Mouse (Mus musculus) bone marrow macrophage, adult 2 months (primary cell): ENCODE data around the gene Gm35315. TPM values are rescaled to one million over a fixed set of nuclear protein-coding genes. Genes with fewer than 3 reads are reported as not detected.
"Not testable (repeated sequence)": the region's sequence is repeated elsewhere in the genome, so short reads cannot be mapped to it uniquely, and the experiment has no call there.

Experiments used
- H3K27ac ChIP-seq: 2 replicates; pipeline ENCODE4 v1.5.1; 2012; ENCODE audit warnings: low read depth, low read length; ENCODE audit not compliant: insufficient read depth
- H3K4me1 ChIP-seq: 2 replicates; pipeline ENCODE4 v1.6.1; 2012; ENCODE audit warnings: low read length; ENCODE audit not compliant: control insufficient read depth, insufficient read depth
- H3K4me3 ChIP-seq: 2 replicates; pipeline ENCODE4 v1.5.1; 2012; ENCODE audit warnings: mild to moderate bottlenecking, low read length, moderate library complexity; ENCODE audit not compliant: insufficient read depth
- CTCF ChIP-seq: IDR thresholded peaks from 2 replicates; pipeline ENCODE4 v1.5.1; 2012; ENCODE audit warnings: low read depth, mild to moderate bottlenecking, low read length, moderate library complexity
- POLR2A ChIP-seq: IDR thresholded peaks from 2 replicates; pipeline ENCODE4 v1.6.1; 2012; ENCODE audit warnings: mild to moderate bottlenecking, low read depth, low read length, borderline replicate concordance
- polyA plus RNA-seq: library from polyadenylated mRNA; stranded (reverse); fragments of >200 nt; gene quantifications from 2 replicates; pipeline ENCODE4 v1.2.4, GENCODE M21; 2012; ENCODE audit not compliant: missing spikeins, insufficient read depth, insufficient read length

Gm35315 gene
- polyA plus RNA-seq, 1 experiment, result 0.79 TPM

DNA sequence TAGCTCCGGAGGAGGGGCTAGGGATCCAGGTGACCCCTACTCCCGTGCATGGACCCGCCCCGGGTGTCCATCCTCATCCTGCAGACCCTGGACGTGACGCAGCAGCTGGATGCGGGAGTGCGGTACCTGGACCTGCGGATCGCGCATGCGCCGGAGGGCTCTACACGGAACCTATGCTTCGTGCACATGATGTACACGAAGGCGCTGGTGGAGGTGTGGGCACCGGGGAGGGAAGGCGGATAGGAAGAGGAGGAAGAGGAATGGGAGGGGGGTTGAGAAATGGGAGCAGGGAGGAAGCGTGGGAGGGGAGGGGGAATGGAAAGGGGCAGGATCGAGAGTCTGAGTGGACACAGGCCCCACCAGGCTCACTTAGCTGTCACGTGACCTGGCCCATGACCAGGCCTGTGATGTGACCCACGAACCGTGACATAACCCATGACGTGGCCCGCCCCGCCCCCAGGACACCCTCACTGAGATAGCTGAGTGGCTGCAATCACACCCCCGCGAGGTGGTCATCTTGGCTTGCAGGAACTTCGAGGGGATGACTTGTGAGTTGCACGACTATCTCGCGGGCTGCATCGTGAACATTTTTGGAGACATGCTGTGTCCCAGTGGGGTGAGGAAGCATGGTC lies 7.6 kb upstream of the Gm35315 start:
- TF ChIP-seq CTCF (no peak), POLR2A (no peak)
- Histone ChIP-seq H3K4me1 (peaks cover 3% of the 10 kb centered on the region; the same call in 1 of the 2 replicates), H3K4me3 (0 out of 2 replicates have a peak overlapping the region, but pooled peaks have one; percentile 22), H3K27ac (no peak overlapping the region)

DNA sequence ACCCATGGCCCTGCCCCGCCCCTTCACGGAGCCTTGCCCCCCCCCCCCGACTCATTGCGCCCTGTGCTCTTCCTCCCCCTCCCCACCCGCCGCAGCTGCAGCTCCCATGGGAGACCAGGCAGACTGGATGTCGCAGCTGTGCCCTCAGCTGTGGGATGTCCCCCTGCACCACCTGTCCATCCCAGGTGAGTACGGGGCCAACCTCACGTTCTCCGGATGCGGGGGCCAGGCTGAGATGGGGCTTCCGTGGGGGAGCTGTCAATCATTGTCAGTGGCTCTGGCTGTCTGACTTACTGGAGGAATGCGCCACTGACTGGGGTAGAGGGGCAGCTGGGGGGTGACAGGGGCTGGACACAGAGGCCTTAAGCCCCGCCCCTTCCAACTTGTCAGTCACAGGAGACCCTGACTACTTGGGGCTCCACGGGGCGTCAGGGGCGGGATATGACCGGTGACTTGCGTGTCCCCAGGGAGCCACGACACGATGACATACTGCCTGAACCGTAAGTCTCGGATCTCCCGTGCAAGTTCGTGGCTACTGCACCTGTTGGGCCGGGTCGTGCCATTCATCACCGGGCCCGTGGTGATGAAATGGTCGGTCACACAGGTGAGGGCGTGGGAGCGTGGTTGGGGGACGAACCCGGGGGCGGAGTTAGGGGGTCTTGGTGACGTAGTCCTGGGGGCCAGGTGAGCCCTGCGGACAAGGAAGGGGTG lies 6.9 kb upstream of the Gm35315 start:
- TF ChIP-seq CTCF (no peak), POLR2A (no peak)
- Histone ChIP-seq H3K4me3 (peak overlapping the region; percentile 24), H3K4me1 (peaks cover 3% of the 10 kb centered on the region; the same call in 1 of the 2 replicates), H3K27ac (no peak overlapping the region)

DNA sequence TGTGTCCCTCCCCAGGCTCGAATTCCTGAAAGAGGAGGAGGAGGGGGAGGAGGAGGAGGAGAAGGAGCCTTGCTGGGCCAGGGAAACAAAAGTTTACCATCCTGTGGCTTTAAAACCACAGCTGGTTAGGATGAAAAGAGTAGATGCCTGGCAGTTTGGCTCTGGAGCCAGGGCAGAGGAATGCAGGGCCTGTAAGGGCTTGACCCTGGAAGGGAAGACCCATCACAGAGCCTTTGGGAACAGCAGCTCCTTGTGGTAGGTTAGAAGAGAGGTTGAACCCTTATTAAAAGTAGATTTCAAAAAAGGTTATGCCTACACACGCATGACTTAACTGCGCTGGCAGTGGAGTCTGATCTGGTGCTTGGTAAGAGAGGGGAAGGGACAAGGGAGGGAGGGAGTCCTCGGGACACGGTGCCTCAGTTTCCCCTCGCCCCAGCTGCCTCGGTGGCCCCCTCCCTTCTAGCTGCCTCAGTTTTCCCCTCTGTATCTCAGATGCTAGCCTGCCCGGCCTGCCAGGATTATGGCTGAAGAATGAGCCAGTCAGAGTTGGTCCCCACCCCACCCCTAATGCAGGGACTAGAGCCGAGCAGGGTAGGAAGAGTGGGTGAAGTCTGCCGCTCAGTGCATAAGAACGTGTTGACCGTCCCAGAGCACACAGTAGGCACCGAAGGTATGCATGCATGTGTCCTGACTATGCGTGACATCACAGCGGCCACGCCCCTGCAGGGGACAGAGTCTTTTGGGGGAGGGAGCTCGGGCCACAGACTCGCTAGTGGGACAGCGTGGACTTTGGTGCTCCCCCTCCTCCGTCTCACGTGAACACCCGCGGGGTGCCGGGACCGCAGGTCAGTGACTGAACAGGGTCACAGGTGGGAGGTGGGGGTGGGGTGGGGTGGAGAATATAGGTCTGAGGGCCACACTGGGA lies 5.7 kb upstream of the Gm35315 start, which contains the start of gene Plcxd1:
Gene Plcxd1, plus strand, starts transcription at position 314 of the 925 bp plus-strand sequence.
- TF ChIP-seq POLR2A, result no peak
- TF ChIP-seq CTCF, result no peak
- Histone ChIP-seq H3K4me1 (peaks cover 6% of the 10 kb centered on the region), H3K27ac (no peak within 1 kb of the TSS), H3K4me3 (no peak within 1 kb of the TSS)

DNA sequence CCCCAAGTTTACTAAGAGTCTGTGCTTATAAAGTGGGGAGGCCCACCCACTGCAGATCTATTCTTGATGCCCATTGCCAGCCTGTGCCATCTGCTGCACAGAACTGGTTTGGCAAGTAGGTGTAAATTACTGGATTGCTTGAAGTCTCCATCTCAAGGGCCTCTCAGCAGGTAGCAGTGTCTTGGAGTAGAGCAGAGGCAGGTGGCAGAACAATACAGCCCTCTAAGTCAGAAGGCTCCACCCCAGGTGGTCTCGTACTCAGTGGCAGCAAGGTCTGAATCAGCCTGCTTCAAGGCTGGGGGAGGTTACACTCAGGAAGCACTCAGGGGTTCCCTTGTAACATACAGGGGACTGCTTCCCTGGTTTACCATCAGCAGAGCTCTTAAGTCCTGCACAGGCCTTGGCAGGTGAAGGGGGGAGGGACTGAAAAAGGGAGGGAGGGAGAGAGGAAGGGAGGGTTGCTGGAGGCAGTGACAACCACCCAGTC lies 4.8 kb upstream of the Gm35315 start:
- Histone ChIP-seq H3K4me3 (no peak overlapping the region), H3K4me1 (peaks cover 6% of the 10 kb centered on the region), H3K27ac (no peak overlapping the region)
- TF ChIP-seq CTCF (no peak), POLR2A (no peak)

DNA sequence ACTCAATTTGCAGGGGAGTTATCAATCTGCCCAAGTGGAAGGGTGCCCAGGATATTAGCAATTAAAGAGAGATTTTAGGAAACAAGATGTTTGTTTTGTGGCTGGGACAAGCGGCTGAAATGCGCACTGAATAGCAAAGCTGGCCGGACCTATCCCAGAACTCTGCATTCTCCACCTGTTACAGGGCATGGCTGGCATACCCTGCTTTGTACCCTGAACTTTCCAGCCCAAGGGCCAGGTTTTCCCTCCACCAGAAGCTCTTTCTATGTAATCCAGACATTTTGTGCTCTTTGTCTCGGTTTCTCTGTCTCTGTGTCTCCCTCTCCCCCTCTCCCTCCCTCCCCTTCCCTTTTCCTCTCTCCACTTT lies 610 bp upstream of the Gm35315 start:
- Histone ChIP-seq H3K4me1 (peaks cover 3% of the 10 kb centered on the region), H3K27ac (peak overlapping the region; percentile 59), H3K4me3 (peak overlapping the region; percentile 62)
- TF ChIP-seq CTCF (no peak), POLR2A (no peak)

DNA sequence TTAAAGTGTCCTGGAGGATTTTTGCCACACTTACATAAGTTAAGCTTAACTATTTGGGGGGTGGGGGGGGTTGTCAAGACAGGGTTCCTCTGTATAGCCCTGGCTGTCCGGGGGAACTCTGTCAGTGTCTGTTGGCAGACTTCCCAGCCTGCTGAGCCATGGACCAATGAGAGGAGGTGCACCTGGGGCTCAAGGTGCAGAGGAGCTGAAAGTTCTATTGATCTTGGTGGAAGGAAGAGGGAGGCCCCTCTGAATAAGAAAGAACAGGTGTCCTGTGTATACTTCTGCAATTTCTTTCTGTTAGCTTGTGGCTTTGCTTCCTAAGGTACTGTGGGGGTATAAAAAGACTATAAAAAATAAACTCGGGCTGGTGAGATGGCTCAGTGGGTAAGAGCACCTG lies 2.7 kb downstream of the Gm35315 start:
- no peak overlapping the region for H3K4me3 ChIP-seq
- peaks cover 3% of the 10 kb centered on the region for H3K4me1 ChIP-seq
- no peak for TF ChIP-seq CTCF
- no peak for TF ChIP-seq POLR2A
- H3K27ac ChIP-seq, result no peak overlapping the region

DNA sequence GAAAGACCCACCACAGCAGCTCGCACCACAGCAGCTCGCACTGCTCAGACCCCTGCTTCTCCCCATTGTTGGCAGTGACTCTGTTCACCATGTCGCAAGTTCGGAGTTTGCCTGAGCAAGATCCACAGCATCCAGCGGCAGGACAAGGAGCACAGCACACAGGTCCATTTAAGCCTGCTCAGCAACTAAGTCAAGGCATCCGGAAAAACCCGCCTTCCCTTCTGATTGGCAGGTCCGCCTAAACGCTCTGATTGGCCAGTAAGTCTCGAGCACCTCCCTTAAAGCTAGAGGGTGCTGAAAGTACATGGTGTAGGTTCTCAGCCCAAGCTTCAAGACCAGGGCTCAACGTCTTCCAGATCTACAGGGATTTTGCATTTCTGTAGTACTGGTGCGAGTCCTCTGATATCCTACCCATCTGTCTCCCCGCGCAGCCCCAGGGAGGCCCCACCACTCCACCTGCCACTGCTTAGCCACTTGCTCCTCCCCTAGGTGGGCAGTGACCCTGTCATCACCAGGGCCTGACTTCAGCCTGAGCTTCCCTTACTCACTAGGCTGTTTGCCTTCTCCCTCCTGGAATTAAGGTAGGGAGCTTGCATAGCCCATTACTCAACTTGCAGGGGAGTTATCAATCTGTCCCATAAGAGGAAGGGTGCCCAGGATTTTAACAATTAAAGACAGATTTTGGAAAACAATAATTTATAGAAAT lies 7.9 kb downstream of the Gm35315 start:
- no peak overlapping the region for H3K27ac ChIP-seq
- H3K4me1 ChIP-seq, result no peaks in the 10 kb centered on the region
- no peak for TF ChIP-seq POLR2A
- TF ChIP-seq CTCF, result no peak
- no peak overlapping the region for H3K4me3 ChIP-seq

DNA sequence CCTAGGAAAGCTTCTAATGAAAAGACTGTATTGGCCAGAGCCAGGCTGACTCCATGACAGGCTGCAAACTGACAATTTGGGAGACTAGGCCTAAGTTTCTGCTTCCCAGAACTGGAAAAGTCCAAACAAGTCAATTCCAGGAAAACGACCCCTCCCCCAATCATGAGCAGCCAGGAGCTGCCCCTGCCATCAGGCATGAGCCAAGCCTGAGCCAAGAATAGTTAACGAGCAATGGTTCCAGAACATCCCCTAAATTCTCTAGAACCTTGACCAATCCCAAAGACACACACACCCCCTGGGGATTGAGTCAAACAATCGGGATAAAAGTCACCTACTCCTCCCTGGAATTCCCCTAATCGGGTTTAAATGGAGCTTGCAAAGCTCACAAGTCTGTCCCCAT lies 11.3 kb downstream of the Gm35315 start:
- Histone ChIP-seq H3K27ac (no peak overlapping the region), H3K4me1 (no peaks in the 10 kb centered on the region), H3K4me3 (no peak overlapping the region)
- TF ChIP-seq CTCF, result no peak
- no peak for TF ChIP-seq POLR2A

DNA sequence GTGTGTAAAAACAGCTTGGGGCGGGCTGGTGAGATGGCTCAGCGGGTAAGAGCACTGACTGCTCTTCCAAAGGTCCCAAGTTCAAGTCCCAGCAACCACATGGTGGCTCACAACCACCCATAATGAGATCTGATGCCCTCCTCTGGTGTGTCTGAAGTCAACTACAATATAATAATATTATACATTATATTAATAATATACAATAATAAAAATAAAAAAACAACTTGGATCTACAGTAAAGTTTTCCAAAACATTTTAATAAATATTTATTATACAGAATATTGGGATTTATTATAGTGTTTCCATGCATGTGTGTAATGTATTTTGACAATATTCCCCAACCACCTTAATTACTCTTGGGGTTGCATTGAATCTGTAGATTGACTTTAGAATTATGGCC lies 21.8 kb downstream of the Gm35315 start, which contains the start of gene Gm17655:
Gene Gm17655, minus strand, starts transcription at position 101 of the 400 bp plus-strand sequence.
- H3K27ac ChIP-seq, H3K4me1 ChIP-seq, H3K4me3 ChIP-seq: not testable (repeated sequence)
